Mouse (Mus musculus): Measurements from ENCODE around the gene Mansc4. TPM values are rescaled to one million over a fixed set of nuclear protein-coding genes. Genes with fewer than 3 reads are reported as not detected.

Gene Mansc4
- total RNA-seq (2017), result not detected in 3 replicates

GRCm38 (mm10) chr6:147086594-147087225, at the start of gene Mansc4:
Gene Mansc4, minus strand, starts transcription at chr6:147087032.
- ATAC-seq (replicated peaks; ENCODE audit: insufficient number of reproducible peaks, low FRiP score, low TSS enrichment, poor library complexity, severe bottlenecking), result no peak

- ATAC-seq (replicated peaks; ENCODE audit: insufficient number of reproducible peaks, low FRiP score, low TSS enrichment, poor library complexity, severe bottlenecking), result no peak
Measured at GRCm38 (mm10) chr6:147127239-147127638, 40.4 kb upstream of the Mansc4 start.

GRCm38 (mm10) chr6:147121320-147121719, 34.5 kb upstream of the Mansc4 start:
- ATAC-seq (replicated peaks; ENCODE audit: insufficient number of reproducible peaks, low FRiP score, low TSS enrichment, poor library complexity, severe bottlenecking), result no peak

GRCm38 (mm10) chr6:147118190-147118589, 31.4 kb upstream of the Mansc4 start:
- ATAC-seq (replicated peaks; ENCODE audit: insufficient number of reproducible peaks, low FRiP score, low TSS enrichment, poor library complexity, severe bottlenecking), result no peak

- no peak for ATAC-seq (replicated peaks; ENCODE audit: insufficient number of reproducible peaks, low FRiP score, low TSS enrichment, poor library complexity, severe bottlenecking)
Measured at GRCm38 (mm10) chr6:147117764-147118163, 30.9 kb upstream of the Mansc4 start.

GRCm38 (mm10) chr6:147116579-147116978, 29.7 kb upstream of the Mansc4 start:
- ATAC-seq (replicated peaks; ENCODE audit: insufficient number of reproducible peaks, low FRiP score, low TSS enrichment, poor library complexity, severe bottlenecking), result peak; percentile 72

- no peak for ATAC-seq (replicated peaks; ENCODE audit: insufficient number of reproducible peaks, low FRiP score, low TSS enrichment, poor library complexity, severe bottlenecking)
Measured at GRCm38 (mm10) chr6:147109283-147109682, 22.5 kb upstream of the Mansc4 start.

- no peak for ATAC-seq (replicated peaks; ENCODE audit: insufficient number of reproducible peaks, low FRiP score, low TSS enrichment, poor library complexity, severe bottlenecking)
Measured at GRCm38 (mm10) chr6:147106716-147107115, 19.9 kb upstream of the Mansc4 start.

GRCm38 (mm10) chr6:147105529-147105928, 18.7 kb upstream of the Mansc4 start:
- ATAC-seq (replicated peaks; ENCODE audit: insufficient number of reproducible peaks, low FRiP score, low TSS enrichment, poor library complexity, severe bottlenecking), result no peak

- no peak for ATAC-seq (replicated peaks; ENCODE audit: insufficient number of reproducible peaks, low FRiP score, low TSS enrichment, poor library complexity, severe bottlenecking)
Measured at GRCm38 (mm10) chr6:147102293-147102692, 15.5 kb upstream of the Mansc4 start.

GRCm38 (mm10) chr6:147099458-147100277, 12.8 kb upstream of the Mansc4 start:
- peak; percentile 52; the same call in 1 of the 2 replicates for ATAC-seq (replicated peaks; ENCODE audit: insufficient number of reproducible peaks, low FRiP score, low TSS enrichment, poor library complexity, severe bottlenecking)

GRCm38 (mm10) chr6:147097346-147097929, 10.6 kb upstream of the Mansc4 start:
- ATAC-seq (replicated peaks; ENCODE audit: insufficient number of reproducible peaks, low FRiP score, low TSS enrichment, poor library complexity, severe bottlenecking), result no peak

GRCm38 (mm10) chr6:147096934-147097333, 10.1 kb upstream of the Mansc4 start:
- no peak for ATAC-seq (replicated peaks; ENCODE audit: insufficient number of reproducible peaks, low FRiP score, low TSS enrichment, poor library complexity, severe bottlenecking)

- ATAC-seq (replicated peaks; ENCODE audit: insufficient number of reproducible peaks, low FRiP score, low TSS enrichment, poor library complexity, severe bottlenecking), result no peak
Measured at GRCm38 (mm10) chr6:147096109-147096508, 9.3 kb upstream of the Mansc4 start.

- no peak for ATAC-seq (replicated peaks; ENCODE audit: insufficient number of reproducible peaks, low FRiP score, low TSS enrichment, poor library complexity, severe bottlenecking)
Measured at GRCm38 (mm10) chr6:147094771-147095170, 7.9 kb upstream of the Mansc4 start.

- ATAC-seq (replicated peaks; ENCODE audit: insufficient number of reproducible peaks, low FRiP score, low TSS enrichment, poor library complexity, severe bottlenecking), result peak; percentile 13; the same call in 1 of the 2 replicates
Measured at GRCm38 (mm10) chr6:147092136-147092535, 5.3 kb upstream of the Mansc4 start.

GRCm38 (mm10) chr6:147091136-147092120, 4.6 kb upstream of the Mansc4 start, which contains the start of gene Klhl42:
Gene Klhl42, plus strand, starts transcription at chr6:147091379.
- peak; percentile 57 for ATAC-seq (replicated peaks; ENCODE audit: insufficient number of reproducible peaks, low FRiP score, low TSS enrichment, poor library complexity, severe bottlenecking)

GRCm38 (mm10) chr6:147090191-147090590, 3.4 kb upstream of the Mansc4 start:
- ATAC-seq (replicated peaks; ENCODE audit: insufficient number of reproducible peaks, low FRiP score, low TSS enrichment, poor library complexity, severe bottlenecking), result no peak

Data from monocyte, adult 5-6 weeks (primary cell).